Mouse (Mus musculus): ENCODE results near the gene Lasp1.

- TF ChIP-seq CTCF (IDR thresholded peaks at IDR 0.05; ENCODE audit: low read depth, low read length): no peak
- TF ChIP-seq POLR2A (IDR thresholded peaks at IDR 0.05; ENCODE audit: borderline replicate concordance, low read depth, low read length): no peak
Observed at GRCm38 (mm10) chr11:97874396-97874795, 75.6 kb downstream of the Lasp1 start.

Data from bone marrow macrophage, adult 2 months (primary cell).